Mouse (Mus musculus) megakaryocyte progenitor cell, adult 5-6 weeks (primary cell): ENCODE data around the gene Nf1. TPM values are rescaled to one million over a fixed set of nuclear protein-coding genes. Genes with fewer than 3 reads are reported as not detected.

Source experiments
- ATAC-seq: replicated peaks from 2 replicates; pipeline ENCODE4 v1.8.0; 2016; ENCODE audit warnings: mild to moderate bottlenecking, moderate TSS enrichment, inconsistent platforms; ENCODE audit not compliant: poor library complexity
- total RNA-seq, 2 experiments: library from RNA; stranded (forward) in 1 of 2; stranded (reverse) in 1 of 2; fragments of 157-497, 149-512 nt in 1 of 2; fragments of 200-1000 nt in 1 of 2; gene quantifications; 2 replicates each; pipeline versions ENCODE4 v1.2.3 to v1.2.4; 2015 to 2017

The Nf1 gene
- total RNA-seq, 2 experiments from 2014 or later, result 6.7 to 26.1 TPM

- no peak for ATAC-seq
Measured at GRCm38 (mm10) chr11:79526549-79526948, 187.1 kb downstream of the Nf1 start.

DNA sequence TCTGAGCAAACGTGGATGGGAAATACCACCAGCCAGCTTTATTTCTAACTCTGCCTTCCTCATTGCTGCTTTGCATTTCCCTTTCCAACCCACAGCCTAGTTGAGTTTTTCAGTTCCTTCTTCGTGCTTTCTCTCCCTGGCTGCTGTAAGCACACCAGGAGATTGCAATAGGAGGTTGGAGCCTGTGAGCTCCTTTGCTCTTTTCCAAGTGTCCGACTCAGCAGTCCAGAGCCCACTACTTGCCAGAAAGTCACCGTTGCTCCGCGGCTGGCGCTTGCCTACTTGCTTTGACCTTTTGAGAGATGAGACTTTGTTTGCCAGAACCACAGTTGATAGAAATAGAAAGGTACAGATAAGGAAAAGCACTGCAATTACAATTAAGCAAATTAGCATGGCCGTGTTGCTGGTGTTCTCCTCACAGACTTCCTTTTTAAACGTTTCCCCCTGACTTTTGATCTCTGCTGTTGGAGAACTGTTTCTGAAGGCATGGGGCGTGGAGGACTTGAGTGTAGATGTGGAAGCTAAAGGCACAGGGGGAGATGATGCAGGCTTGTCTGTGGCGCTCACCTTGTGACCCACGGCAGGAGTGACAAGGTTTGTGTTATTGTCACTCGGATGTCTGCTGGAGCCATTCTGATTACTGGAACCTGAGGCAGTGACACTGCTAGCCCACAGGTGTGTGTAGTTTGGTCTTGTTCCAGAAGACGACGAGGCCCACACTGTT is 187.7 kb downstream of the Nf1 start:
- peak; percentile 9; the same call in 1 of the 2 replicates for ATAC-seq

GRCm38 (mm10) chr11:79527739-79528384 is 188.4 kb downstream of the Nf1 start:
- ATAC-seq, result peak; percentile 70

- ATAC-seq, result no peak
Measured at GRCm38 (mm10) chr11:79528601-79529000, 189.1 kb downstream of the Nf1 start.

- ATAC-seq, result no peak
Measured at GRCm38 (mm10) chr11:79529226-79529625, 189.7 kb downstream of the Nf1 start.

GRCm38 (mm10) chr11:79529736-79530135 is 190.2 kb downstream of the Nf1 start:
- no peak for ATAC-seq

GRCm38 (mm10) chr11:79530333-79530761 is 190.9 kb downstream of the Nf1 start, which contains the start of the genes Evi2 and Evi2a:
Gene Evi2, minus strand, starts transcription at chr11:79530589.
Gene Evi2a, minus strand, starts transcription at chr11:79530609.
- ATAC-seq, result peak; percentile 45

GRCm38 (mm10) chr11:79530774-79531173 is 191.3 kb downstream of the Nf1 start:
- no peak for ATAC-seq

- no peak for ATAC-seq
Measured at GRCm38 (mm10) chr11:79531485-79531884, 192.0 kb downstream of the Nf1 start.

- peak; percentile 64 for ATAC-seq
Measured at GRCm38 (mm10) chr11:79533311-79533710, 193.8 kb downstream of the Nf1 start.

GRCm38 (mm10) chr11:79533950-79534690 is 194.6 kb downstream of the Nf1 start:
- ATAC-seq, result no peak

DNA sequence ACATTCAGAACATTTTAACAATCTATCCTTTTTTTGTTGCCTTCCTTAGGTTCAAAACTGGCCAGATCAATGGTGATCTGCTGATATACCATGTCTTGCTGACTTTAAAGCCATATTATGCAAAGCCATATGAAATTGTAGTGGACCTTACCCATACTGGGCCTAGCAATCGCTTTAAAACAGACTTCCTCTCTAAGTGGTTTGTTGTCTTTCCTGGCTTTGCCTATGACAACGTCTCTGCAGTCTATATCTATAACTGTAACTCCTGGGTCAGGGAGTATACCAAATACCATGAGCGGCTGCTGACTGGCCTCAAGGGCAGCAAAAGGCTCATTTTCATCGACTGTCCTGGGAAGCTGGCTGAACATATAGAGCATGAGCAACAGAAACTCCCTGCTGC is 196.1 kb downstream of the Nf1 start:
- peak; percentile 27; the same call in 1 of the 2 replicates for ATAC-seq

GRCm38 (mm10) chr11:79536293-79536692 is 196.8 kb downstream of the Nf1 start:
- no peak for ATAC-seq

GRCm38 (mm10) chr11:79552622-79553021 is 213.1 kb downstream of the Nf1 start:
- ATAC-seq, result peak; percentile 68

- no peak for ATAC-seq
Measured at GRCm38 (mm10) chr11:79560536-79560935, 221.0 kb downstream of the Nf1 start.

- no peak for ATAC-seq
Measured at GRCm38 (mm10) chr11:79563493-79563892, 224.0 kb downstream of the Nf1 start.

DNA sequence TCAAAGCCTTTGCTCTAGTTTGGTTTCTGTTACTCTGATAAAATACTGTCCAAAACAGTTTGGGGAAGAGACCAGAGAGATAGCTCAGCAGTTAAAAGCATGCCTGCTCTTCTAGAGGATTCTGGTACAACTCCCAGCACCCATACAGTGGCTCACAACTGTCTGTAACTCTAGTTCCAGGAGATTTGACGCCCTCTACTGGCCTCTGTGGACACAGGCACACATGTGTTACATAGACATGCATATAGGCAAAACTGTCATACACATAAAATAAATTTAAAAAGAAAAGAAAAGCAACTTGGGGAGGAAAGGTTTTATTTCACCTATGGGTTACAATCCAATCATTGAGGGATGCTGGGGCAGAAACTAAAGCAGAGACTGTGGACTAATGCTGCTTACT is 227.5 kb downstream of the Nf1 start:
- ATAC-seq, result no peak

DNA sequence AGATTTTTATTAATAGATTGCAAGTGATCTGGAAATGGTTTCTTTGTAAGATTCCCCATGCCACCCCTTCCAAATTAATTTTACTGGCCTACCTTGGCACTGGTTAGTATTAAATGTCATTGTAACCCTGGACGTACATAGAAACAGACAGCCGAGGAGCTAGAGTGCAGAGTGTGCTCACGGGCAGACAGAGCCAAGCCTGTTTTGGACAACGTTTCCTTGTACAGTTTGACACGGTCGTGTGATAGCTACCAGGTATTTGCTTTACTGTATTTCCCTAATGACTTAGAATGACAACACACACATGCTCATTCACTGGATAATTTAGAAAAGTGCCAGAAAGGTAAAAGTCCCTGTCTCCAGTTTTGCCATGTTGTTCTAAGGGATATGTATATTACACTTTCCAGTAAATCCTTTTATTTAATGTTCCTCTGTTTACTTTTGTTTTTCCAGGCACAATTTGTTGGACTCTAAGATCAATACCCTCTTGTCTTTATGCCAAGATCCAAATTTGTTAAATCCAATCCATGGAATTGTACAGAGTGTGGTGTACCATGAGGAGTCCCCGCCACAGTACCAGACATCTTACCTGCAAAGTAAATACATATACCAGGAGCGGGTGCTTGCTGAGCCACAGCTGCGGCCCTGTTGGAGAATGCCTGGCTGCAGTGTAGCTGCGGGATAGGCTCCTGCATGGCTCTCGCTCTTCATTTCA is 228.9 kb downstream of the Nf1 start:
- ATAC-seq, result no peak

GRCm38 (mm10) chr11:79570319-79570718 is 230.8 kb downstream of the Nf1 start:
- ATAC-seq, result peak; percentile 44

DNA sequence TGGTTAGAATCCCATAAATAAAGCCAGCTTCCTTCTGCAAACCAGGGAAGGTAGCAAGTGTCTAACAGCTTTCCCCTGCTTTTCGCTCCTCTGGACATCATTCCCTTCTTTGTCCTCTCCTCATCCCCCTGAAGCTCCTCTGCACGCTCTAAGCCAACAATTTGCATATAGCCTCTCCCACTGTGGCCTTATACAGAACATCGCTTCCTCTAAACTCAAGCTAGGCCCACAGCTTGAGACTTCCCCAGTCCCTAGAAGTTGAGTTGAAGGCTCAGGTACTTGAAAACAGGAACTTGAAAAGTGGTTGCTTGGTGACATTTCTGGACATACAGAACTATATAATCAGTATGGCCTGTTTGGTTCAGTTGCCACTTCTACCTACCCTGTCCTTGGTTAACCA is 234.3 kb downstream of the Nf1 start:
- peak; percentile 49 for ATAC-seq
